Mouse (Mus musculus) kidney, embryonic 14.5 days (tissue): ENCODE results near the gene Lta. TPM values are rescaled to one million over a fixed set of nuclear protein-coding genes. Genes with fewer than 3 reads are reported as not detected.

Experiments used
- ATAC-seq: fragments of 200-750 bp; cut with Nextera tagmentation; 2 replicates; pipeline ENCODE4 v1.8.0; 2017; ENCODE audit warnings: moderate number of reproducible peaks, mild to moderate bottlenecking, moderate TSS enrichment, moderate library complexity; ENCODE audit not compliant: low FRiP score, low TSS enrichment
- H3K27ac ChIP-seq: fragments of 300-500 bp; sonication (generic); 2 replicates; pipeline ENCODE4 v1.5.1; 2014; ENCODE audit warnings: low read depth, mild to moderate bottlenecking, low read length, moderate library complexity, mixed read lengths
- H3K27me3 ChIP-seq: fragments of 300-500 bp; sonication (generic); 2 replicates; pipeline ENCODE4 v1.6.1; 2014; ENCODE audit warnings: mild to moderate bottlenecking, low read length; ENCODE audit not compliant: control insufficient read depth, insufficient read depth
- H3K36me3 ChIP-seq: fragments of 300-500 bp; sonication (generic); 2 replicates; pipeline ENCODE4 v1.6.1; 2014; ENCODE audit warnings: low read length, mixed read lengths; ENCODE audit not compliant: control insufficient read depth, insufficient read depth
- H3K4me1 ChIP-seq: fragments of 300-500 bp; sonication (generic); 2 replicates; pipeline ENCODE4 v1.6.1; 2014; ENCODE audit warnings: low read length, mixed read lengths; ENCODE audit not compliant: control insufficient read depth, insufficient read depth
- H3K4me2 ChIP-seq: fragments of 300-500 bp; sonication (generic); replicated peaks from 2 replicates; pipeline ENCODE4 v1.6.1; 2014; ENCODE audit warnings: low read depth, mild to moderate bottlenecking, low read length
- H3K4me3 ChIP-seq: fragments of 300-500 bp; sonication (generic); 2 replicates; pipeline ENCODE4 v1.5.1; 2014; ENCODE audit warnings: mild to moderate bottlenecking, low read length
- H3K9ac ChIP-seq: fragments of 300-500 bp; sonication (generic); 2 replicates; pipeline ENCODE4 v1.6.1; 2014; ENCODE audit warnings: low read depth, mild to moderate bottlenecking, low read length, moderate library complexity
- H3K9me3 ChIP-seq: fragments of 300-500 bp; sonication (generic); 2 replicates; pipeline ENCODE4 v1.6.1; 2016; ENCODE audit warnings: low read length; ENCODE audit not compliant: control insufficient read depth
- WGBS: fragments of 180-500 bp; shearing (Covaris S2); extraction: QIAGEN DNeasy Blood & Tissue Kit; methylation state at CpG from one replicate; pipeline ENCODE4 v1.1.7; 2014; 5-methylcytosine and 5-hydroxymethylcytosine counted together
- microRNA-seq: library from miRNA; unstranded; fragments of <30 nt; microRNA quantifications from one replicate; pipeline ENCODE4, GENCODE M21; 2016
- polyA plus RNA-seq: library from polyadenylated mRNA; unstranded; fragments of >200 nt; fragmentation: Nextera tagmentation; extraction: Ambion mirVana; gene quantifications from 2 replicates; pipeline ENCODE4 v1.2.1, GENCODE M21; 2014

Lta gene
- polyA plus RNA-seq, 1 experiment from 2014 or later, result not detected

GRCm38 (mm10) chr17:35155451-35155850 is 49.7 kb downstream of the Lta start:
- WGBS, result 89% methylated on average over 12 of the region's 12 CpGs
- Histone ChIP-seq H3K27ac (no peak overlapping the region), H3K9ac (no peak overlapping the region), H3K4me2 (no peak overlapping the region), H3K4me3 (no peak overlapping the region), H3K9me3 (no peaks in the 10 kb centered on the region), H3K27me3 (no peaks in the 10 kb centered on the region), H3K36me3 (peaks cover 98% of the 10 kb centered on the region), H3K4me1 (no peaks in the 10 kb centered on the region)
- no peak for ATAC-seq

- Histone ChIP-seq H3K9me3 (no peaks in the 10 kb centered on the region), H3K27me3 (no peaks in the 10 kb centered on the region), H3K4me2 (no peak overlapping the region), H3K27ac (no peak overlapping the region), H3K36me3 (peaks cover 98% of the 10 kb centered on the region), H3K9ac (no peak overlapping the region), H3K4me1 (no peaks in the 10 kb centered on the region), H3K4me3 (no peak overlapping the region)
- WGBS, result 91% methylated on average over 7 of the region's 7 CpGs
- ATAC-seq, result no peak
Observed at GRCm38 (mm10) chr17:35154616-35155015, 50.5 kb downstream of the Lta start.

DNA sequence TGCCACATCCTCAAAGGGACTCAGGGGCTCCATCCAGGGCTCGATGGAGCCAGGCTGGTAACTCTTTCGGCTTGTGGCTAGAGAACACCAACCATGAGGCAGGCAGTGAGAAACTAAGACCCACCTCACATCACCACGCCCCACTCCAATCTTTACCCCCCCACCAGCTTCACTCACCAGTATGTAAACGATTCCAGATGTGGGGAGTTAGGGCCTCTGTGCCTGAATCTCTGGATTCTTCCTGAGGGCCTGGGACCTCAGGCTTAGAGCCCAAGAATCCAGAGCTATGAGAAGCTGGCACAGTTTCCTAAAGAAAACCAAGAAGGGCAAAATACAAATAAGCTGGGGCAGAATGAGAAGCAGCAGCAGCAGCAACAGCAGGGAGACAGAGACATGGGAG is 51.2 kb downstream of the Lta start:
- Histone ChIP-seq H3K36me3 (peaks cover 98% of the 10 kb centered on the region), H3K4me3 (no peak overlapping the region), H3K4me1 (no peaks in the 10 kb centered on the region), H3K27me3 (no peaks in the 10 kb centered on the region), H3K9me3 (no peaks in the 10 kb centered on the region), H3K27ac (no peak overlapping the region), H3K9ac (no peak overlapping the region), H3K4me2 (no peak overlapping the region)
- no peak for ATAC-seq
- 90% methylated on average over 4 of the region's 4 CpGs for WGBS

Small RNA genes within 50 kb of the gene (microRNA-seq; reads per million reads assigned to microRNA genes)
- not detected for gene Mir6973a
- not detected for gene Mir6974
- gene Mir6975, result 2.5 reads per million, percentile 8 among the genes with 10 or more reads in this experiment
- not detected for gene Mir8094

Other genes with a start within 250 kb of the Lta start
- 0.54 and 0.80 TPM in 2 replicates for gene Hspa1b, start 246.1 kb downstream of the Lta start, polyA plus RNA-seq
- gene Gm20481, start 235.4 kb downstream of the Lta start, polyA plus RNA-seq, result not detected in 2 replicates
- 4.3 and 4.8 TPM in 2 replicates for gene Hspa1a, start 233.2 kb downstream of the Lta start, polyA plus RNA-seq
- 0.79 and 1.3 TPM in 2 replicates for gene Hspa1l, start 232.6 kb downstream of the Lta start, polyA plus RNA-seq
- gene Lsm2, start 223.5 kb downstream of the Lta start, polyA plus RNA-seq, result 240 and 246 TPM in 2 replicates
- gene Vars, start 204.4 kb downstream of the Lta start, polyA plus RNA-seq, result 96.4 and 137 TPM in 2 replicates
- gene Vwa7, start 188.8 kb downstream of the Lta start, polyA plus RNA-seq, result 0.13 and 0.28 TPM in 2 replicates
- 6.6 and 10.9 TPM in 2 replicates for gene Sapcd1, start 177.3 kb downstream of the Lta start, polyA plus RNA-seq
- gene Msh5, start 158.6 kb downstream of the Lta start, polyA plus RNA-seq, result 4.9 and 5.9 TPM in 2 replicates
- 72.1 and 172 TPM in 2 replicates for gene Clic1, start 155.4 kb downstream of the Lta start, polyA plus RNA-seq
- 355 and 422 TPM in 2 replicates for gene Ddah2, start 146.3 kb downstream of the Lta start, polyA plus RNA-seq
- 0.20 and 0.30 TPM in 2 replicates for gene Ly6g6c, start 140.0 kb downstream of the Lta start, polyA plus RNA-seq
- gene Mpig6b, start 139.2 kb downstream of the Lta start, polyA plus RNA-seq, result 0.36 and 0.46 TPM in 2 replicates
- 0.81 and 1.3 TPM in 2 replicates for gene Ly6g6e, start 128.4 kb downstream of the Lta start, polyA plus RNA-seq
- gene Ly6g6d, start 127.3 kb downstream of the Lta start, polyA plus RNA-seq, result 4.3 and 4.8 TPM in 2 replicates
- gene Ly6g6f, start 119.7 kb downstream of the Lta start, polyA plus RNA-seq, result 0.31 and 0.34 TPM in 2 replicates
- gene Abhd16a, start 116.1 kb downstream of the Lta start, polyA plus RNA-seq, result 73.9 and 85.7 TPM in 2 replicates
- not detected in 2 replicates for gene Ly6g5c, start 97.1 kb downstream of the Lta start, polyA plus RNA-seq
- 1.2 and 1.3 TPM in 2 replicates for gene Ly6g5b, start 89.9 kb downstream of the Lta start, polyA plus RNA-seq
- gene Gpank1, start 83.9 kb downstream of the Lta start, polyA plus RNA-seq, result 19.4 and 20.8 TPM in 2 replicates
- 325 and 334 TPM in 2 replicates for gene Csnk2b, start 83.3 kb downstream of the Lta start, polyA plus RNA-seq
- 9.4 and 10.0 TPM in 2 replicates for gene D17H6S53E, start 79.0 kb downstream of the Lta start, polyA plus RNA-seq
- 9.7 and 10.4 TPM in 2 replicates for gene Apom, start 73.3 kb downstream of the Lta start, polyA plus RNA-seq
- 82.6 and 99.0 TPM in 2 replicates for gene Bag6, start 70.2 kb downstream of the Lta start, polyA plus RNA-seq
- gene Prrc2a, start 40.5 kb downstream of the Lta start, polyA plus RNA-seq, result 248 and 262 TPM in 2 replicates
- gene Aif1, start 29.3 kb downstream of the Lta start, polyA plus RNA-seq, result 9.7 and 10.9 TPM in 2 replicates
- gene Lst1, start 16.9 kb downstream of the Lta start, polyA plus RNA-seq, result 12.2 and 15.9 TPM in 2 replicates
- 0.34 and 1.4 TPM in 2 replicates for gene Ltb, start 10.9 kb downstream of the Lta start, polyA plus RNA-seq
- gene Tnf, start 3.3 kb downstream of the Lta start, polyA plus RNA-seq, result not detected in 2 replicates
- 0.89 TPM in 1 of 2 replicates, not detected in the other for gene Gm16181, start 15.5 kb upstream of the Lta start, polyA plus RNA-seq
- gene Atp6v1g2, start 28.3 kb upstream of the Lta start, polyA plus RNA-seq, result 5.3 and 6.4 TPM in 2 replicates
- 3.3 and 6.0 TPM in 2 replicates for gene Nfkbil1, start 30.4 kb upstream of the Lta start, polyA plus RNA-seq
- 525 and 616 TPM in 2 replicates for gene Ddx39b, start 36.4 kb upstream of the Lta start, polyA plus RNA-seq
- 38.3 and 42.8 TPM in 2 replicates for gene H2-D1, start 57.4 kb upstream of the Lta start, polyA plus RNA-seq
- gene H2-Q1, start 115.1 kb upstream of the Lta start, polyA plus RNA-seq, result not detected in 2 replicates
- gene H2-Q2, start 136.9 kb upstream of the Lta start, polyA plus RNA-seq, result 0.24 and 0.37 TPM in 2 replicates
- 3.2 and 3.6 TPM in 2 replicates for gene H2-Q4, start 174.3 kb upstream of the Lta start, polyA plus RNA-seq
- gene H2-Q6, start 219.5 kb upstream of the Lta start, polyA plus RNA-seq, result 2.2 and 2.8 TPM in 2 replicates
- 11.6 and 15.4 TPM in 2 replicates for gene H2-Q7, start 233.8 kb upstream of the Lta start, polyA plus RNA-seq